Mouse (Mus musculus) CH12.LX (cell line): ENCODE measurements around the gene Mrtfa. TPM values are rescaled to one million over a fixed set of nuclear protein-coding genes. Genes with fewer than 3 reads are reported as not detected.

Experiments used
- DNase-seq: peaks from one replicate; pipeline ENCODE4 v3.0.0-alpha.2; 2013; ENCODE audit errors: extremely low read depth
- H3K27ac ChIP-seq: 2 replicates; pipeline ENCODE4 v1.5.1; 2012; ENCODE audit warnings: low read depth, mild to moderate bottlenecking, control low read depth, moderate library complexity; ENCODE audit not compliant: insufficient read depth
- H3K27me3 ChIP-seq: replicated peaks from 2 replicates; pipeline ENCODE3; 2012; ENCODE audit warnings: inconsistent platforms
- H3K36me3 ChIP-seq, 2 experiments: replicated peaks in 1 of 2; 2 replicates each; pipeline versions ENCODE3 to v1.6.1; 2012; ENCODE audit warnings: inconsistent platforms in 1 of 2, low read length in 1 of 2, mild to moderate bottlenecking in 1 of 2, mixed read lengths in 1 of 2, moderate library complexity in 1 of 2; ENCODE audit not compliant: control insufficient read depth in 1 of 2, insufficient read depth in 1 of 2
- H3K4me1 ChIP-seq, 2 experiments: 2 replicates each; pipeline ENCODE4 v1.6.1; 2012; ENCODE audit warnings: inconsistent platforms in 1 of 2, moderate library complexity in 1 of 2; ENCODE audit not compliant: insufficient read depth in 2 of 2, control insufficient read depth in 1 of 2
- H3K4me2 ChIP-seq: 2 replicates; pipeline ENCODE4 v1.6.1; 2012; ENCODE audit warnings: low read depth, mild to moderate bottlenecking, control low read depth; ENCODE audit not compliant: poor library complexity, insufficient read depth, severe bottlenecking
- H3K4me3 ChIP-seq, 3 experiments: fragments of 150-350 bp in 1 of 3; sonication (generic) in 1 of 3; replicated peaks in 1 of 3; 2 replicates each; pipeline versions ENCODE3 to v1.5.1; 2011 to 2012; ENCODE audit warnings: low read depth in 2 of 3, low read length in 2 of 3, mild to moderate bottlenecking in 2 of 3, moderate library complexity in 2 of 3, control low read depth in 1 of 3, improper control_type of control experiment in 1 of 3, inconsistent platforms in 1 of 3, mixed read lengths in 1 of 3; ENCODE audit not compliant: poor library complexity in 1 of 3
- H3K79me2 ChIP-seq: replicated peaks from 2 replicates; pipeline ENCODE4 v1.6.1; 2012; ENCODE audit warnings: mild to moderate bottlenecking, moderate library complexity; ENCODE audit not compliant: control insufficient read depth, poor library complexity, insufficient read depth, severe bottlenecking; ENCODE audit errors: extremely low read depth
- H3K9ac ChIP-seq: 2 replicates; pipeline ENCODE4 v1.6.1; 2012; ENCODE audit warnings: low read depth, mild to moderate bottlenecking, control low read depth, moderate library complexity; ENCODE audit not compliant: insufficient read depth
- H3K9me3 ChIP-seq: replicated peaks from 2 replicates; pipeline ENCODE3; 2012; ENCODE audit warnings: low read length, inconsistent platforms, mixed read lengths
- BHLHE40 ChIP-seq: IDR thresholded peaks from 2 replicates; pipeline ENCODE4 v1.6.1; 2011; ENCODE audit warnings: mild to moderate bottlenecking, low read depth, low read length, improper control_type of control experiment
- CHD1 ChIP-seq: IDR thresholded peaks from 2 replicates; pipeline ENCODE4 v1.6.1; 2012; ENCODE audit warnings: low read depth, low read length, improper control_type of control experiment, inconsistent platforms
- CTCF ChIP-seq, 2 experiments: IDR thresholded peaks in 1 of 2; conservative IDR thresholded peaks in 1 of 2; 2 replicates each; pipeline ENCODE4 v1.5.1; 2011 to 2012; ENCODE audit warnings: low read depth in 2 of 2, low read length in 2 of 2, improper control_type of control experiment in 1 of 2, inconsistent platforms in 1 of 2, mild to moderate bottlenecking in 1 of 2, moderate library complexity in 1 of 2
- ELF1 ChIP-seq: IDR thresholded peaks from 2 replicates; pipeline ENCODE4 v1.6.1; 2014; ENCODE audit warnings: low read depth, mild to moderate bottlenecking, inconsistent platforms, low read length, improper control_type of control experiment
- EP300 ChIP-seq: IDR thresholded peaks from 2 replicates; pipeline ENCODE4 v1.6.1; 2011; ENCODE audit warnings: low read length, improper control_type of control experiment
- ETS1 ChIP-seq: conservative IDR thresholded peaks from 2 replicates; pipeline ENCODE4 v1.6.1; 2012; ENCODE audit warnings: low read depth, mild to moderate bottlenecking, inconsistent platforms, low read length, improper control_type of control experiment, moderate library complexity
- GABPA ChIP-seq: IDR thresholded peaks from 2 replicates; pipeline ENCODE4 v1.6.1; 2012; ENCODE audit warnings: low read depth, low read length, improper control_type of control experiment, inconsistent platforms; ENCODE audit not compliant: insufficient replicate concordance
- JUND ChIP-seq: conservative IDR thresholded peaks from 2 replicates; pipeline ENCODE4 v1.6.1; 2011; ENCODE audit warnings: low read depth, low read length, improper control_type of control experiment
- KAT2A ChIP-seq: IDR thresholded peaks from 2 replicates; pipeline ENCODE4 v1.6.1; 2012; ENCODE audit warnings: low read length, improper control_type of control experiment, inconsistent platforms; ENCODE audit not compliant: insufficient replicate concordance
- MAFK ChIP-seq: IDR thresholded peaks from 2 replicates; pipeline ENCODE4 v1.6.1; 2011; ENCODE audit warnings: low read length, improper control_type of control experiment; ENCODE audit not compliant: insufficient replicate concordance
- MAX ChIP-seq: IDR thresholded peaks from 2 replicates; pipeline ENCODE4 v1.6.1; 2011; ENCODE audit warnings: low read length, improper control_type of control experiment
- MXI1 ChIP-seq: IDR thresholded peaks from 2 replicates; pipeline ENCODE4 v1.6.1; 2011; ENCODE audit warnings: mild to moderate bottlenecking, low read depth, low read length, improper control_type of control experiment
- MYC ChIP-seq: IDR thresholded peaks from 2 replicates; pipeline ENCODE4 v1.6.1; 2011; ENCODE audit warnings: low read depth, mild to moderate bottlenecking, improper control_type of control experiment, low read length
- NRF1 ChIP-seq: IDR thresholded peaks from 2 replicates; pipeline ENCODE4 v1.6.1; 2014; ENCODE audit warnings: low read depth, mild to moderate bottlenecking, inconsistent platforms, low read length, improper control_type of control experiment, moderate library complexity
- POLR2A ChIP-seq: IDR thresholded peaks from 2 replicates; pipeline ENCODE4 v1.6.1; 2011; ENCODE audit warnings: low read depth, mild to moderate bottlenecking, improper control_type of control experiment, low read length
- POLR2AphosphoS2 ChIP-seq: IDR thresholded peaks from 2 replicates; pipeline ENCODE4 v1.6.1; 2011; ENCODE audit warnings: low read depth, low read length, improper control_type of control experiment
- RAD21 ChIP-seq: IDR thresholded peaks from 2 replicates; pipeline ENCODE4 v1.6.1; 2011; ENCODE audit warnings: low read depth, mild to moderate bottlenecking, low read length, improper control_type of control experiment, moderate library complexity
- RCOR1 ChIP-seq: conservative IDR thresholded peaks from 2 replicates; pipeline ENCODE4 v1.6.1; 2012; ENCODE audit warnings: low read depth, mild to moderate bottlenecking, inconsistent platforms, low read length, improper control_type of control experiment
- SIN3A ChIP-seq: IDR thresholded peaks from 2 replicates; pipeline ENCODE4 v1.6.1; 2012; ENCODE audit warnings: low read length, improper control_type of control experiment, inconsistent platforms
- TBP ChIP-seq: conservative IDR thresholded peaks from 2 replicates; pipeline ENCODE4 v1.6.1; 2011; ENCODE audit warnings: low read depth, low read length, improper control_type of control experiment
- TCF12 ChIP-seq: IDR thresholded peaks from 2 replicates; pipeline ENCODE4 v1.6.1; 2014; ENCODE audit warnings: low read depth, mild to moderate bottlenecking, inconsistent platforms, low read length, improper control_type of control experiment
- ZMIZ1 ChIP-seq: IDR thresholded peaks from 2 replicates; pipeline ENCODE4 v1.6.1; 2012; ENCODE audit warnings: low read depth, mild to moderate bottlenecking, inconsistent platforms, low read length, improper control_type of control experiment
- ZNF384 ChIP-seq: IDR thresholded peaks from 2 replicates; pipeline ENCODE4 v1.6.1; 2012; ENCODE audit warnings: low read depth, low read length, improper control_type of control experiment, inconsistent platforms
- dilution Hi-C: fragments of 300-500 bp; cut with MboI; formaldehyde crosslinking; loops from 2 replicates; pipeline ENCODE4 v1.14.3; 2020; ENCODE audit warnings: low sequenced_read_pairs; ENCODE audit not compliant: extremely low pct_unique_long_range_greater_than_20kb, extremely low pct_ligation_motif_present
- in situ Hi-C: fragments of 300-500 bp; cut with MboI; formaldehyde crosslinking; loops from 3 replicates; pipeline ENCODE4 v1.14.3; 2019; ENCODE audit warnings: low sequenced_read_pairs, low pct_ligation_motif_present, low pct_unique_long_range_greater_than_20kb, mixed read lengths
- polyA plus RNA-seq: library from polyadenylated mRNA; unstranded; fragments of >175 nt; gene quantifications from 2 replicates; pipeline ENCODE4 v1.2.1, GENCODE M21; 2012; ENCODE audit warnings: low read depth; ENCODE audit not compliant: insufficient read length
- total RNA-seq, 2 experiments: library from RNA; depleted of rRNA; stranded (reverse); fragments of 300-350 nt in 1 of 2; fragments of >200 nt in 1 of 2; gene quantifications; 2 replicates each; pipeline ENCODE4 v1.2.3; 2012 to 2014

The Mrtfa gene
- total and polyA plus RNA-seq, 3 experiments: 4.6 to 23.2 (median 8.2) TPM

DNA sequence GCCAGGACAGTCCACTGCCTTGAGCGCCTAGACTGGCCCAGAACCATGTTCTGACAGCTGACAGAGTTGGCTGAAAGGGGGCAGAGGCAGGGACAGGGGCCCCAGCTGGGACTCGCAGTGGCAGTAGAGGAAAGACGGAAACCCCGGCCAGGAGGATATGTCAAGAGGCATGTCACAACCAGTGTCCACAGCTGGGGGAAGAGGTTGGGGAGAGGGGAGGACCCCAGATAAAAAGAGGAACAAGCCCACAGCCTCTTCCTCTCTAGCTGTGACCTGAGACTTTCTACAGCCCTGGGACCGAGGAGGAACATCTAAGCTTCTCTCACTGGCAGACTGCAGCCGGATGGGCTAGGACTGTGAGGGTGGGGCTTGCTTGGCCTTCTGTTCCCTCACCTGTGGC is 169.2 kb downstream of the Mrtfa start (continued):
- peak; percentile 81 for TF ChIP-seq TBP
- TF ChIP-seq ZMIZ1: peak; percentile 46; the same call in 1 of the 2 replicates
- TF ChIP-seq POLR2A: no peak
- TF ChIP-seq TCF12: peak; percentile 81
- TF ChIP-seq MYC: no peak
- TF ChIP-seq SIN3A: peak; percentile 95
- peak; percentile 63 for TF ChIP-seq ELF1
- no peak for TF ChIP-seq POLR2AphosphoS2
- no peak for TF ChIP-seq MAFK
- peak; percentile 46; the same call in 1 of the 2 replicates for TF ChIP-seq BHLHE40
- no peak for TF ChIP-seq JUND
- TF ChIP-seq ZNF384: no peak
- no peak; the same call in 1 of the 2 replicates for TF ChIP-seq RAD21
- no peak for TF ChIP-seq RCOR1
- TF ChIP-seq ETS1: peak; percentile 91

DNA sequence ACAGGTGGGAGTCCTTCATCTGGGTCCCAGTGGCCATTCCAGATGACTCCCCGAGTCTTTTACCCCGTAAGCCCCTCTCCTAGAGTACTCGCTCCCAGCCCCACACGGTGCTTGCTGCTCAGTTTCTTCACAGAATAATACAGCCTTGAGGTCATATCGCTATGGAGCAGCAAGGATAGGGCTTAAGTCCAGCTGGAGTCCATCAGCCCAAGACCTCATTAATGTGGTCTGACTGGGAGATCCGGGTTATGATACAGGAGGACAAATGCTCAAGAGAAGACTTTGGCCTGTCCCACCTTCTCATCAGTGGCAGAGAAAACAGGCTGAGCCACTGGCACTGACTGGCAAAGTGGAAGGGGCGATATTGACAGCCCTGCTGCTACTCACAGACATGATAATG is 173.2 kb downstream of the Mrtfa start:
- Histone ChIP-seq H3K9ac (no peak overlapping the region), H3K4me3 (no peak overlapping the region), H3K27me3 (no peaks in the 10 kb centered on the region), H3K9me3 (no peaks in the 10 kb centered on the region), H3K4me1 (peaks cover 14 to 21% of the 10 kb centered on the region in 2 experiments)
- in situ Hi-C loops (no loop called here), dilution Hi-C loops (no loop called here)
- DNase-seq: no peak
- TF ChIP-seq KAT2A: no peak
- no peak for TF ChIP-seq EP300
- TF ChIP-seq ELF1: no peak
- no peak for TF ChIP-seq CTCF (conservative IDR thresholded peaks at IDR 0.05 in 1 of 2, IDR thresholded peaks at IDR 0.05 in 1 of 2; ENCODE audit: low read depth in 2 of 2, low read length in 2 of 2)
- TF ChIP-seq MXI1: no peak
- TF ChIP-seq RAD21: no peak
- TF ChIP-seq CHD1: no peak
- no peak for TF ChIP-seq TBP
- TF ChIP-seq BHLHE40: no peak
- no peak for TF ChIP-seq ETS1
- TF ChIP-seq ZMIZ1: no peak
- no peak for TF ChIP-seq NRF1
- no peak for TF ChIP-seq MAX
- TF ChIP-seq JUND: no peak
- no peak for TF ChIP-seq MYC
- no peak for TF ChIP-seq GABPA
- TF ChIP-seq, all 38 proteins: peak for 0
- Histone ChIP-seq H3K4me2 (no peak overlapping the region), H3K27ac (no peak overlapping the region), H3K36me3 (peaks cover 72 to 94% of the 10 kb centered on the region in 2 experiments), H3K79me2 (no peaks in the 10 kb centered on the region)
